Mouse (Mus musculus) thymus, postnatal 14 days (tissue): Measurements from ENCODE around the gene Slc44a3.

Experiments used
- DNase-seq: peaks from one replicate; pipeline ENCODE4 v3.0.0; 2021

Gene Slc44a3

GRCm38 (mm10) chr3:121532176-121532575, at the start of gene Slc44a3:
TSS of gene Slc44a3 (minus strand) at chr3:121532404.
- DNase-seq: peak; percentile 33

GRCm38 (mm10) chr3:121579880-121580549, 47.8 kb upstream of the Slc44a3 start:
- DNase-seq: no peak

GRCm38 (mm10) chr3:121579402-121579801, 47.2 kb upstream of the Slc44a3 start:
- DNase-seq: no peak

- DNase-seq: no peak
Observed at GRCm38 (mm10) chr3:121578706-121579105, 46.5 kb upstream of the Slc44a3 start.

- DNase-seq: no peak
Observed at GRCm38 (mm10) chr3:121577641-121578040, 45.4 kb upstream of the Slc44a3 start.

GRCm38 (mm10) chr3:121577032-121577591, 44.9 kb upstream of the Slc44a3 start:
- DNase-seq: no peak

GRCm38 (mm10) chr3:121576367-121576766, 44.2 kb upstream of the Slc44a3 start:
- DNase-seq: no peak

- no peak for DNase-seq
Observed at GRCm38 (mm10) chr3:121574386-121574785, 42.2 kb upstream of the Slc44a3 start.

- no peak for DNase-seq
Observed at GRCm38 (mm10) chr3:121573858-121574257, 41.7 kb upstream of the Slc44a3 start.

GRCm38 (mm10) chr3:121571491-121571890, 39.3 kb upstream of the Slc44a3 start:
- no peak for DNase-seq

- DNase-seq: no peak
Observed at GRCm38 (mm10) chr3:121570623-121571022, 38.4 kb upstream of the Slc44a3 start.

- DNase-seq: no peak
Observed at GRCm38 (mm10) chr3:121569767-121570166, 37.6 kb upstream of the Slc44a3 start.

- no peak for DNase-seq
Observed at GRCm38 (mm10) chr3:121569004-121569403, 36.8 kb upstream of the Slc44a3 start.

- DNase-seq: no peak
Observed at GRCm38 (mm10) chr3:121567904-121568303, 35.7 kb upstream of the Slc44a3 start.

- DNase-seq: no peak
Observed at GRCm38 (mm10) chr3:121567337-121567900, 35.2 kb upstream of the Slc44a3 start.

- no peak for DNase-seq
Observed at GRCm38 (mm10) chr3:121566901-121567300, 34.7 kb upstream of the Slc44a3 start.

GRCm38 (mm10) chr3:121561803-121562202, 29.6 kb upstream of the Slc44a3 start:
- DNase-seq: no peak

- no peak for DNase-seq
Observed at GRCm38 (mm10) chr3:121560115-121560865, 28.1 kb upstream of the Slc44a3 start.

- DNase-seq: no peak
Observed at GRCm38 (mm10) chr3:121559406-121560114, 27.4 kb upstream of the Slc44a3 start.

GRCm38 (mm10) chr3:121558861-121559260, 26.7 kb upstream of the Slc44a3 start:
- DNase-seq: no peak

GRCm38 (mm10) chr3:121556304-121556703, 24.1 kb upstream of the Slc44a3 start:
- DNase-seq: no peak

GRCm38 (mm10) chr3:121553294-121553693, 21.1 kb upstream of the Slc44a3 start:
- DNase-seq: no peak

GRCm38 (mm10) chr3:121552723-121553122, 20.5 kb upstream of the Slc44a3 start:
- DNase-seq: no peak
